Mouse (Mus musculus): ENCODE measurements around the gene Adipoq.

Gene Adipoq

GRCm38 (mm10) chr16:23117173-23117572 is 29.2 kb upstream of the Adipoq start:
- no peak for DNase-seq

- DNase-seq = no peak
Measured at GRCm38 (mm10) chr16:23122446-23122845, 23.9 kb upstream of the Adipoq start.

- no peak for DNase-seq
Measured at GRCm38 (mm10) chr16:23123104-23123503, 23.2 kb upstream of the Adipoq start.

- no peak for DNase-seq
Measured at GRCm38 (mm10) chr16:23124398-23124797, 21.9 kb upstream of the Adipoq start.

- DNase-seq = no peak
Measured at GRCm38 (mm10) chr16:23127311-23127672, 19.0 kb upstream of the Adipoq start.

GRCm38 (mm10) chr16:23127673-23128375 is 18.5 kb upstream of the Adipoq start, which contains the start of gene Rfc4:
Gene Rfc4 (minus strand): TSS chr16:23127737.
- DNase-seq = peak; percentile 91

GRCm38 (mm10) chr16:23130303-23130702 is 16.0 kb upstream of the Adipoq start:
- DNase-seq = no peak

GRCm38 (mm10) chr16:23132336-23132735 is 14.0 kb upstream of the Adipoq start:
- no peak for DNase-seq

GRCm38 (mm10) chr16:23135421-23136149 is 10.8 kb upstream of the Adipoq start:
- no peak for DNase-seq

GRCm38 (mm10) chr16:23136406-23136970 is 9.8 kb upstream of the Adipoq start:
- DNase-seq = no peak

- DNase-seq = no peak
Measured at GRCm38 (mm10) chr16:23140911-23141310, 5.4 kb upstream of the Adipoq start.

GRCm38 (mm10) chr16:23144326-23144725 is 2.0 kb upstream of the Adipoq start:
- no peak for DNase-seq

GRCm38 (mm10) chr16:23145211-23145610 is 1.1 kb upstream of the Adipoq start:
- no peak for DNase-seq

- DNase-seq = no peak
Measured at GRCm38 (mm10) chr16:23148936-23149335, 2.6 kb downstream of the Adipoq start.

- DNase-seq = no peak
Measured at GRCm38 (mm10) chr16:23149396-23149795, 3.1 kb downstream of the Adipoq start.

- DNase-seq = no peak
Measured at GRCm38 (mm10) chr16:23151423-23151822, 5.1 kb downstream of the Adipoq start.

GRCm38 (mm10) chr16:23154261-23154660 is 7.9 kb downstream of the Adipoq start:
- no peak for DNase-seq

GRCm38 (mm10) chr16:23157013-23157412 is 10.7 kb downstream of the Adipoq start:
- no peak for DNase-seq

- no peak for DNase-seq
Measured at GRCm38 (mm10) chr16:23158292-23158691, 12.0 kb downstream of the Adipoq start.

GRCm38 (mm10) chr16:23158957-23159356 is 12.6 kb downstream of the Adipoq start:
- DNase-seq = no peak

GRCm38 (mm10) chr16:23159749-23160148 is 13.4 kb downstream of the Adipoq start:
- no peak for DNase-seq

- no peak for DNase-seq
Measured at GRCm38 (mm10) chr16:23162116-23162515, 15.8 kb downstream of the Adipoq start.

GRCm38 (mm10) chr16:23164443-23164842 is 18.1 kb downstream of the Adipoq start:
- no peak for DNase-seq

GRCm38 (mm10) chr16:23165441-23165840 is 19.1 kb downstream of the Adipoq start:
- DNase-seq = no peak

All from right cerebral cortex, postnatal 14 days (tissue).